Mouse (Mus musculus) hindbrain, embryonic 10.5 days (tissue): ENCODE measurements around the gene Cbx7. TPM values are rescaled to one million over a fixed set of nuclear protein-coding genes. Genes with fewer than 3 reads are reported as not detected.

Source experiments
- DNase-seq: peaks from one replicate; pipeline ENCODE4 v3.0.0-alpha.2; 2017; ENCODE audit warnings: low spot score
- H3K27ac ChIP-seq: fragments of 300-500 bp; sonication (generic); 2 replicates; pipeline ENCODE4 v1.5.1; 2016; ENCODE audit warnings: mild to moderate bottlenecking, moderate library complexity
- H3K27me3 ChIP-seq: fragments of 300-500 bp; sonication (generic); 2 replicates; pipeline ENCODE4 v1.6.1; 2016; ENCODE audit warnings: mild to moderate bottlenecking; ENCODE audit not compliant: poor library complexity, insufficient read depth, severe bottlenecking
- H3K36me3 ChIP-seq: fragments of 300-500 bp; sonication (generic); 2 replicates; pipeline ENCODE4 v1.6.1; 2016; ENCODE audit warnings: mild to moderate bottlenecking, moderate library complexity
- H3K4me1 ChIP-seq: fragments of 300-500 bp; sonication (generic); replicated peaks from 2 replicates; pipeline ENCODE4 v1.6.1; 2016; ENCODE audit warnings: mild to moderate bottlenecking
- H3K4me3 ChIP-seq: fragments of 300-500 bp; sonication (generic); 2 replicates; pipeline ENCODE4 v1.5.1; 2016; ENCODE audit warnings: mild to moderate bottlenecking, moderate library complexity
- H3K9me3 ChIP-seq: fragments of 300-500 bp; sonication (generic); 2 replicates; pipeline ENCODE4 v1.6.1; 2016; ENCODE audit warnings: mild to moderate bottlenecking, moderate library complexity
- WGBS: fragments of 180-500 bp; shearing (Covaris S2); methylation state at CpG from one replicate; pipeline ENCODE4 v1.1.7; 2016; 5-methylcytosine and 5-hydroxymethylcytosine counted together
- polyA plus RNA-seq: library from polyadenylated mRNA; unstranded; fragments of >200 nt; fragmentation: Nextera tagmentation; extraction: Ambion mirVana; gene quantifications from 2 replicates; pipeline ENCODE4 v1.2.1, GENCODE M21; 2016

Cbx7 gene
- 2.4 and 2.9 TPM in 2 replicates for polyA plus RNA-seq

DNA sequence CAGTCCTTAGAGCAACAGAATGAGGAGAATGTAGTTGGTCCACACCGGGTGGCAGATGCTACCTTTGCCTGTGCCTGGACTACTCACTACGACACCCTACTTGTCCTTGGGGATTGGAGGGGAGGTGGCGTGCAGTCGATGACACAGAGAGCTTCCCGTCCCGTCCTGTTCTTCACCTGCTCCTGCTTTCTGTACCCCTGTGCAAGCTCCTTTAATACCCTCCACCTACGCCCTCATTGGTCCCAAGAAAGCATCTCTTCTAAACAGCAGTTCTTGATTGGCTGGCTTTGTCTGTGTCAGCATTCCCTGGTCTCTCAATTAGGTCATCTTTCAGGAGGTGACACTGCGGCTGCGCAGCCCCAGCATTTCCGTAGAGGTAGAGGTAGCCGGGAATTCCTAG is at the start of gene Cbx7:
Gene Cbx7 (minus strand): TSS at position 180 of the 400 bp plus-strand sequence.
- Histone ChIP-seq H3K4me1 (no peaks in the 10 kb centered on the region), H3K36me3 (no peaks in the 10 kb centered on the region), H3K4me3 (no peak within 1 kb of the TSS), H3K27ac (no peak within 1 kb of the TSS), H3K9me3 (0 out of 2 replicates have a peak, but pooled peaks cover 3% of the 10 kb centered on the region), H3K27me3 (no peaks in the 10 kb centered on the region)
- DNase-seq, result no peak
- WGBS, result 93% methylated on average over 11 of the region's 11 CpGs

DNA sequence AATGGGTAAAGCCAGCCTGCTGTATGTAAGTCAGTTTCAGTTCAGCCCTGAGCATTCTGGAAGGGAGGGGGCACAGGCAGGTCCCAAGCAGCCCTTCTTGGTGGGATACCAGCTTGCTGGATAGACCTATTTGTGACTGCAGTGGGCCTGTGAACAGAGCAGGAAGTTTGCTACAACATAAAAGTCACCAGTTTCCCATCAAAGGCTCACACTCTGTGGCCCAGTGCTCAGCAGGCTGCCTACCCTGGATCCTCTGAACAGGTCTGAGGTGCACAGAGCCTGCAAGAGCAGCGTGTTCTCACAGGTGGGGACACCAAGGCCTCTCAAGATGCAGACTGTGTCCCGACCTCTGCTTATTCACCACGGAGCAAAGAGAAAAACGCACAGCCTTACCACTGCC is 49.6 kb upstream of the Cbx7 start:
- Histone ChIP-seq H3K27ac (peak overlapping the region; percentile 2; the same call in 1 of the 2 replicates), H3K36me3 (no peaks in the 10 kb centered on the region), H3K4me1 (peaks cover 33% of the 10 kb centered on the region), H3K9me3 (no peaks in the 10 kb centered on the region), H3K4me3 (no peak overlapping the region), H3K27me3 (peaks cover 45% of the 10 kb centered on the region)
- WGBS, result 58% methylated on average over 4 of the region's 4 CpGs
- DNase-seq, result no peak

DNA sequence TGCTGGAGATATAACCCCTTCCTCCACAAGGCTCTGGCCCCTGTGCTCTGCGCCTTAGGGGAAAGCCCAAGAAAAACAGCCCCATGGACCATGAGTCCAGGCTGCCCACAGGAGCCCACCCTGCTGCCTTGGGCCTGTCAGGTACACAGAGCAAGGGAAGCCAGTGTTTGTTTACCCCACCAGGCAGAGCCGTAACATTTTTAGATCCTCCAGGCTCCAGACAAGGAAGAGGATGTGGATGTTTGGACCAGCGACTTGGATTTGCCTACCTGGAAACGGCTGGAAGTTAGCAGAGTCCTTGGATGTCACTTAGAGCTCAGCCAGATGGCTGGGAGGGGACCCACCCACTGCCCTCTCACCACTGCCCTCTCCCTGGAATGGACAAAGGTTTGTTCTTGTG is 48.7 kb upstream of the Cbx7 start:
- Histone ChIP-seq H3K27me3 (peaks cover 54% of the 10 kb centered on the region), H3K4me3 (no peak overlapping the region), H3K27ac (0 out of 2 replicates have a peak overlapping the region, but pooled peaks have one; percentile 2), H3K36me3 (no peaks in the 10 kb centered on the region), H3K4me1 (peaks cover 30% of the 10 kb centered on the region), H3K9me3 (no peaks in the 10 kb centered on the region)
- DNase-seq, result no peak
- 61% methylated on average over 4 of the region's 4 CpGs for WGBS

DNA sequence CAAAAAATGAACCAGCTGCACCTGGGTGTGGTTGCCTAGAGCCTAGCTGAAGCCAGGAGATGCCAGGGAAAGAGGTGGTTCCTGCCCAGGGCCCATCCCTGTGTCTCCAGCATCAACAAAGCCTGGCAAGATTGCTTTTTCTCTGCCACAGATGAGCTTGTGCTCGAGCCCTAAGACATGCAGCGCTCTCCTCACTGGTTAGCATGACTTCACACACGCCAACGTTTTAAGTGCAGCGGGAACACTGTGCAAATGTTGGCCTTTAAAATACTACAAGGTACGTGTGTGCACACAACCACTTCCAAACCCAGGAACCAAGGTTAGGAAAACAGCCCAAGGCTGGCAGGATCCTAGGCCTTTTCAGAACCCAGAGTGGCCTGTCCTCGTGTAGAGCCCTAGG is 48.3 kb upstream of the Cbx7 start:
- peaks cover 30% of the 10 kb centered on the region for H3K4me1 ChIP-seq
- no peak overlapping the region for H3K4me3 ChIP-seq
- H3K27ac ChIP-seq, result no peak overlapping the region
- H3K36me3 ChIP-seq, result no peaks in the 10 kb centered on the region
- no peaks in the 10 kb centered on the region for H3K9me3 ChIP-seq
- peaks cover 58% of the 10 kb centered on the region for H3K27me3 ChIP-seq
- WGBS, result 83% methylated on average over 7 of the region's 7 CpGs
- DNase-seq, result no peak

DNA sequence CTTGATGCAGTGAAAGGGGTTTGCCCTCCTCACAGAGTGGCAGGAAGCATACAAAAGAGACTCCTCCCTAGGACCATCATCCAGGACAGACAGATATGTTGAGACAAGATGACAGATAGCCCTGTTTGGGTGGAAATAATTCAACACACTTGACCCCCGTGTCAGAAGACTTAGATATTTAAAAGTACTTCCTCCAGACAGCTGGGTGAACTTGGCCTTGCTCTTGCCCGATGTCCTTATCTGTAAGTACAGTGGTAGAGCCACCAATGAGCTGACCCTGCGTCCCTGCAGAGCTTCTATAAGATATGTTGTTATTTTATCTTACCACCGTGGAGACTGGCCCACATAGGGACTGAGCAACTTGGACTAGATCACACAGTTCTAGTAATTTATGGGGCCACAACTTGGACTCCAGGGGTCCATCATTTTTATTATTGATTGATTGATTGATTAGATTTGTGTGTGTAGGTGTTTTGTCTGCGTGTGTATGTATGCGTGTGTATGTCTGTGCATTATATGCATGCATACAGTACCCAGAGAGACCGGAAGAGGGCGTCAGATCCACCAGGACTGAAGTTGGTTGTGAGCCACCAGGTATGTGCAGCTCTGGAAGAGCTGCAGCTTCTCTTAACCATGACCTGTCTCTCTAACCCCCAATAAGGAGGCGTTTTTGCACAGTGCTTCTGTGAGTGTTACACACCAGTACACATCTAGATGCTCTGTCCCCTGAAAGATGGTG is 45.8 kb upstream of the Cbx7 start:
- Histone ChIP-seq H3K9me3 (no peaks in the 10 kb centered on the region), H3K36me3 (no peaks in the 10 kb centered on the region), H3K27ac (no peak overlapping the region), H3K4me3 (no peak overlapping the region), H3K4me1 (peaks cover 47% of the 10 kb centered on the region), H3K27me3 (peaks cover 83% of the 10 kb centered on the region)
- no peak for DNase-seq
- 90% methylated on average over 9 of the region's 9 CpGs for WGBS

DNA sequence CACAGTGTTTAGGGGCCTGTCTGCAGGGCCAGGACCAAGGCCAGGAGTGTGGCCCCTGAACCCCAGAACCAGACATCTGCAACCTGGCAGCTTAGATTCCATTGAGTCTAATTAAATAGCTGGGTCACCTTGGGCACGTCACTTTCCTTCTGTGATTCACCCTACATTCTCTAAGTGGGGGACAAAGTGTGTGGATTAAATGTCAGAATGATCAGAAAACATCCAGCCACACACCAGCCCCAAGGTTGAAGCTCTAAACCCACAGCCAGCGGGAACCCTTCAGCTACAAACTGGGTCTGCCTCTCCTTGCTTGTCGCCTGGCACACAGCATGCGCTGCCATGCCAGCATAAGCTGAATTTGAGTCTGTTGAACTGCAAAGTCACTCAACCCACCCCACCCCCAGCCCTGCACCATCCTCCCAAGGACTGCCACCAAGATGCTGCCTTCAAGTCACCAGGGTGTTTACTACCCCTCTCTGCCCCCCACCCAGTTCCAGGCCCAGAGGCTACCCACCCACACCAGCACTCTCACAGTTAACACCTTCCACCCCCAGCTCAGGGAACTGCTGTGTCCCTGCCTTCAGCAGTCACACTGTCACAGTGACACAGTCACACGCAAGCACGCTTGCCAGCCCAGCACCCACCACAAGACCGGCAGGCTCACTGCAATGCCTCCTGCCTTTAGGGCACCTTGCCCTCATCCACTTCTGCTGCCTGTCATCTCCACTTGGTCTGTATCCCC is 44.5 kb upstream of the Cbx7 start:
- DNase-seq, result no peak
- WGBS, result 59% methylated on average over 7 of the region's 7 CpGs
- peaks cover 44% of the 10 kb centered on the region for H3K4me1 ChIP-seq
- H3K36me3 ChIP-seq, result no peaks in the 10 kb centered on the region
- H3K9me3 ChIP-seq, result no peaks in the 10 kb centered on the region
- H3K4me3 ChIP-seq, result peak overlapping the region; percentile 69; the same call in 1 of the 2 replicates
- H3K27me3 ChIP-seq, result peaks cover 88% of the 10 kb centered on the region
- H3K27ac ChIP-seq, result no peak overlapping the region

DNA sequence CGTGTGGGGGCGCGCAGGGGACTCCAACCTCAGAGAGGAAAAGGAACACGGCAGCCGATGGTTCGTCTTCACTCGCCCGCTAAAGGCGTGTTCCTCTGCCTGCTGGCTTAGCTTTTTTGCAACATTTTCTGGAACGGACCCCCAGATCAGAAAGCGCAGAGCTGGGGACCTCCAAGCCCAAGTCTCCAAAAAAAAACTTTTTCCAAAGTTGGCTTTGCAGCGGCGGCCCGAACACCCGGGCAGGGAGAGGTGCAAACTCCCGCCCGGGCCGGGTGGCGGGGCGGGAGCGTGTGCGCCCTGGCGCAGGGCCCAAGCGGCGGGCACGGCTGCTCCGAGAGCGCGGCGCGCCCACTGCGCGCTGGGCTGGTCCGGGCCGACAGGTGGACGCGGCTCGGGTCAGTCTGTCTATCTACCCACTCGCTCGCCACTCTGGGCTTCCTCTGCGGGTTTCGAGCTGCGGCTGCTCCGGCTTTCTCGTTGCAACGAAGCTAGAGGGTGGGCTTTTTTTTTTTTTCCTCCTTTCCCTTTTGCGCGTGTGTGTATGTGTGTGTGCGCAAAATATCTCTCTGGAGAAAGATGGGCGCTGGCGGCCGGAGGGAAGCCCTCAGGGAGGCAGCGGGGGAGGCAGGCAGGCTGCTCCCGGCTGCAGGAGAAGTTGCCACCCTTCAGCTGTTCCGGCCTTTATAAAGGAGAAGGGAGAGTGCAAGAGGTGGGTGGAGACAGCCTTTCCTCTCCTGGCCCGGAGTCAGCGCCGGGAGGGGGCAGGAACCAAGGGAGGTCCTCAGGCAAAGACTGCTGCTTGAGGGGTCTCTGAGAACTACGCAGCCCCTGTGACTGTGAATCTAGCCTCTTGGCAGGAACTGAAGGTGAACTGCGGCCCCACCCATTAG is 43.6 kb upstream of the Cbx7 start, which contains the start of gene Pdgfb:
Gene Pdgfb (minus strand): TSS at position 657 of the 890 bp plus-strand sequence.
- H3K27me3 ChIP-seq, result peaks cover 89% of the 10 kb centered on the region
- H3K27ac ChIP-seq, result peak within 1 kb of the TSS; percentile 87
- under 1% methylated on average over 60 of the region's 60 CpGs for WGBS
- H3K4me1 ChIP-seq, result peaks cover 36% of the 10 kb centered on the region
- peak within 1 kb of the TSS; percentile 69 for H3K4me3 ChIP-seq
- no peaks in the 10 kb centered on the region for H3K9me3 ChIP-seq
- H3K36me3 ChIP-seq, result no peaks in the 10 kb centered on the region
- DNase-seq, result peak; percentile 42

DNA sequence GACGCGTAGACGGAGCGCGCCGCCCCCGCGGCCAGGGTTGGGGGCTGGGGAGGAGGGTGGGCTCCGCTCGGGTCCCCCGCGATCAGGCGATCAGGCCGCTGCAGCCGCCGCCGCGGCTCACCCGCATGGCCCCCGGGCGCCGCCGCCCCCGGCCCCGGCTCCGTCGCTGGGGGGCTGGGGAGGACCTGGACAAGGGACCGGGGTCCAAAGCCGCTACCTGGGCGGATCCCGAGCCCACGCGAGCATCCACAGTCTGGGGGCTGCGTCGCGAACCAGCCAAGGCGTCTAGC is 43.1 kb upstream of the Cbx7 start:
- H3K27me3 ChIP-seq, result peaks cover 87% of the 10 kb centered on the region
- peaks cover 36% of the 10 kb centered on the region for H3K4me1 ChIP-seq
- no peaks in the 10 kb centered on the region for H3K9me3 ChIP-seq
- DNase-seq, result no peak
- H3K36me3 ChIP-seq, result no peaks in the 10 kb centered on the region
- 1% methylated on average over 33 of the region's 37 CpGs for WGBS
- peak overlapping the region; percentile 69 for H3K4me3 ChIP-seq
- peak overlapping the region; percentile 87 for H3K27ac ChIP-seq

DNA sequence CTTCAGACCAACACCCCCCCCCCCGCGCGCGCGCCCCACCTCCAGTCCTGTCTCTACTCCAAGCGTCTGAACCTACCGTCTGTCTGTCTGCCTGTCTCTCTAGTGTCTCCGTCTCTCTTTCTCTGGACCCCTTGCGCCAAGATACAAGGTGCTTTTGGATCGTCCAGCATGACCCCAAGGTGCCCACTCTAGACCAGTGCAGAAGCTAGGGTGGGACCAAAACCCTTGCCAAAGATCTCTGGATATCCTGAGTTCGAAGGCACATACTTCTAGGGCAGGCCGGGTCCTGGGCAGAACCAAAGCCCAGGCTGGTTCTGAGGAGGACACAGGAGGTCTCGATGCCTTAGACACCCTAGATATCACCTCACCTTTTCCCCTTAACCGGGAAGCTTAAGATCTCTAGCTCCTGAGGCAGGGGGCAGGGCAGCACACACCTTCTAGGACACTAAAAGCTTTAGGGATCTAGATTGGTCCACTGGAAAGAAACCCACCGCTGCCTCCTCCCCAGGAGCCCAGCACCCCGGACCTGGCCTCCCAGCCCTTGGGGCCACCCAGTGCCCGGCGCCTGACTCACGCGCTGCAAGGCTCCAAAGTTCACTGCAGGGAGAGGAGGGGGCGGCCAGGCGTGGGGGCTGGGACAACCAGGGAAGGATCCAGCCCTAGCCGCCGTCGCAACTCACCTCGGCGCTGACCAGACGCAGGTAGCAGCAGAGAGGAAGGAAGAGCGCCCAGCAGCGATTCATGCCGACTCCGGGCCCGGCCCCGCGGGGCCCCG is 42.5 kb upstream of the Cbx7 start:
- Histone ChIP-seq H3K4me3 (peak overlapping the region; percentile 69), H3K27ac (peak overlapping the region; percentile 87), H3K4me1 (peaks cover 36% of the 10 kb centered on the region), H3K36me3 (no peaks in the 10 kb centered on the region), H3K9me3 (no peaks in the 10 kb centered on the region), H3K27me3 (peaks cover 87% of the 10 kb centered on the region)
- 3% methylated on average over 36 of the region's 36 CpGs for WGBS
- DNase-seq, result peak; percentile 30

DNA sequence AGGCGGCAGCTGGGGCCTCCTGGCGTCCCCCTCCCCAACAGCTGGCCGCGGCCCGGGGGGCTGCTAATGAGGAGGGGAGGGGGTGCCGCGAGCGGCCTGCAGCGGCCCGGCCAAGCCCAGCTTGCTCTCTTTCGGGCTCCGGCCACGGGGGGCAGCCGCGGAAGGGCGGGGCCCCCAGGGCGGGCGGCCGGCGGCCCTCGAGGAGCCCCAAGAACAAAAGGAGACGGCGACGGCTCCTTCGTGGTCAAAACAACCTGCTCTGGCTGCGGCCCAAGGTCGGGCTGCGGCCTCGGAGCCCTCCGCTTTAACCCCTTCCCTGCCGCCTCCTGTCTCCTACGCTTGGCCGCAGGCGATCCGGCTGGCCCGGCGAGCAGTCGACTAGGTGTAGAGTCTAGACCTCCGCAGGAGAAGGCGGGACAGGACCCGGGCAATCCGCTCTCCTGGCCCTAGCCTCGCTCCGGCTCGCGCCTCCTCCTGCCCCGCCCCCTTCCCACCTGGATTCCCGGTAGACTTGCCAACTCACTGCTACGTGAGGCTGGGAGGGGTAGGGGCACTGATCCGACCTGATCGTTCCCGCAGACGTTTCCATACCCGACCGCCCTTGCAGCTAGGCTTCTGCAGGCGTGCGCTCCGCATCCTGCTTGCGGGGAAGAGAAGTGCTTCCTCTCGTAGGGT is 41.7 kb upstream of the Cbx7 start:
- H3K9me3 ChIP-seq, result no peaks in the 10 kb centered on the region
- H3K36me3 ChIP-seq, result no peaks in the 10 kb centered on the region
- H3K27me3 ChIP-seq, result peaks cover 83% of the 10 kb centered on the region
- peaks cover 36% of the 10 kb centered on the region for H3K4me1 ChIP-seq
- peak overlapping the region; percentile 69 for H3K4me3 ChIP-seq
- peak; percentile 69 for DNase-seq
- WGBS, result under 1% methylated on average over 60 of the region's 60 CpGs
- H3K27ac ChIP-seq, result peak overlapping the region; percentile 87

DNA sequence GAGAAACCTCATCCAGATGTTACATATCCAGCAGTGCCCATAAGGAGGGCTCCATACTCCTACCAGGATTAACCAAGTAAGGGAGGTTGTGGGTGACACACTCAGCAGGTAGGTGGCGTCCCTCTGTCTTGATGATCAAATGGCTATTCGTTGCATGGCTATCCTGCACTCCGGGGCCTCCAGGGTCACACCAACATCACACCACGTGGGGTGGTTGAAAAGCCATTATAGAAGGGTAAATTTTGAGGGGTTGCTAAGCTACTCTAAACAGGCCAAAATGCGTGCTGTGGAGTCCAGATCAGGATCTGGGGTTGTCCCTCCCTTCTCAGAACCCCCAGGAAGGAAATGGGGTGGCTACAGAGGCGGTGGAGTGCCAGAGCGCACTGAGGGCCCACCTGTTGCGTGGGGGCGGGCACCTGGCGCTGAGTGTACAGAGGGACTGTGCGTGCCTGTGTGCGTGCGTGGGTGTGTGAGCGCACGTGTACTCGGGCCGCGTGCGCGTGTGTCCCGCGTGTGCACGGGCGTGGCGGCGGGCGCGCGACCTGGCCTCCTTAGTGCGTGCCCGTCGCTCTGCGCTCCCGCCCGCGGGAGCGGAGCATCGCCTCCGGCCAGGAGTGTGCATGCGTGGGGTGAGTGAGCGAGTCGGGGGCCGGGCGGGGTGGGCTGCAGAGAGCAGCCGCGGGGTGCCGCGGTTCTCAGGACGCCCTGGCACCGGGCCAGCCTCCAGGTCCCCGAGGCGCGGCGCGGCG is 41.0 kb upstream of the Cbx7 start:
- 1% methylated on average over 56 of the region's 56 CpGs for WGBS
- Histone ChIP-seq H3K4me3 (peak overlapping the region; percentile 69), H3K27ac (peak overlapping the region; percentile 87), H3K36me3 (no peaks in the 10 kb centered on the region), H3K27me3 (peaks cover 77% of the 10 kb centered on the region), H3K9me3 (no peaks in the 10 kb centered on the region), H3K4me1 (peaks cover 36% of the 10 kb centered on the region)
- DNase-seq, result peak; percentile 23
